Mouse (Mus musculus): ENCODE measurements around the gene Tango6.

DNA sequence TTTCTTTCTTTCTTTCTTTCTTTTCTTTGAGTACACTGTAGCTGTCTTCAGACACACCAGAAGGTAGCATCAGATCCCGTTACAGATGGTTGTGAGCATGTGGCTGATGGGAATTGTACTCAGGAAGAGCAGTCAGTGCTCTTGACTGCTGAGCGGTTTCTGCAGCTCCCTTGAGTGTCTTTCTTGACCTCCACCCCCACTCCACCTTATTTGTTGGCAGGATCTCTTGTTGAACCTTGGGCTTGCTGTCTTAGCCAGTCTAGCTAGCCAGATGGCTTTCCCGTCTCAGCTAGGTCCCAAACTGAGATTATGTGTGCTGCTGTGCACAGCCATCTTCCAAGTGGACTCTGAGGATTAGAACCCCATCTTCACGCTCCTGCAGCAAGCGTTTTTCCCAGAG is 83.9 kb downstream of the Tango6 start:
- TF ChIP-seq BHLHE40 (IDR thresholded peaks at IDR 0.05; ENCODE audit: low read depth, low read length), result no peak
- TF ChIP-seq POLR2AphosphoS2 (IDR thresholded peaks at IDR 0.05; ENCODE audit: low read depth, low read length), result no peak
- TF ChIP-seq NELFE (IDR thresholded peaks at IDR 0.05; ENCODE audit: low read depth, low read length), result no peak
- no peak for TF ChIP-seq POLR2A (IDR thresholded peaks at IDR 0.05; ENCODE audit: low read depth, low read length)
- no peak for TF ChIP-seq ETS1 (conservative IDR thresholded peaks at IDR 0.05; ENCODE audit: low read depth, low read length)
- no peak for TF ChIP-seq CTCF (conservative IDR thresholded peaks at IDR 0.05 in 1 of 2, IDR thresholded peaks at IDR 0.05 in 1 of 2; ENCODE audit: low read depth in 2 of 2, low read length in 2 of 2)
- TF ChIP-seq ZC3H11A (IDR thresholded peaks at IDR 0.05; ENCODE audit: low read depth, low read length), result no peak
- no peak for TF ChIP-seq PAX5 (IDR thresholded peaks at IDR 0.05; ENCODE audit: low read length)
- no peak for TF ChIP-seq ZKSCAN1 (IDR thresholded peaks at IDR 0.05; ENCODE audit: borderline replicate concordance, low read depth, low read length)
- no peak for TF ChIP-seq CHD2 (IDR thresholded peaks at IDR 0.05; ENCODE audit: low read length)

All from CH12.LX (cell line).